Mouse (Mus musculus) megakaryocyte-erythroid progenitor cell, adult 5-6 weeks (primary cell): ENCODE measurements at regions not wholly inside any gene's neighbourhood (a gene's known extent, or its start where the extent isn't known, plus 50 kb on each side); places are given as distances from the start of the nearest gene placed in this dataset.

Source experiments
- ATAC-seq: replicated peaks from 2 replicates; pipeline ENCODE4 v1.8.0; 2016; ENCODE audit warnings: mild to moderate bottlenecking, inconsistent platforms; ENCODE audit not compliant: severe bottlenecking, poor library complexity, low FRiP score, low TSS enrichment

GRCm38 (mm10) chrX:11736481-11736880 is 408.9 kb downstream of the H2al1j start:
- no peak for ATAC-seq

GRCm38 (mm10) chrX:11739565-11739964 is 411.9 kb downstream of the H2al1j start:
- no peak for ATAC-seq

- no peak for ATAC-seq
Measured at GRCm38 (mm10) chrX:11745911-11746310, 414.2 kb downstream of the Bcor start.

GRCm38 (mm10) chrX:11747386-11748121 is 412.6 kb downstream of the Bcor start:
- ATAC-seq, result no peak

- no peak for ATAC-seq
Measured at GRCm38 (mm10) chrX:11748278-11748677, 411.9 kb downstream of the Bcor start.

- ATAC-seq, result no peak
Measured at GRCm38 (mm10) chrX:11752513-11752912, 407.6 kb downstream of the Bcor start.

GRCm38 (mm10) chrX:11752973-11753590 is 407.1 kb downstream of the Bcor start:
- ATAC-seq, result peak; percentile 63

GRCm38 (mm10) chrX:11755046-11755445 is 405.1 kb downstream of the Bcor start:
- ATAC-seq, result no peak

- no peak for ATAC-seq
Measured at GRCm38 (mm10) chrX:11763351-11764082, 396.6 kb downstream of the Bcor start.

GRCm38 (mm10) chrX:11776236-11776899 is 383.8 kb downstream of the Bcor start:
- ATAC-seq, result no peak

GRCm38 (mm10) chrX:11795010-11795409 is 365.1 kb downstream of the Bcor start:
- ATAC-seq, result no peak

- ATAC-seq, result no peak
Measured at GRCm38 (mm10) chrX:11797870-11798269, 362.3 kb downstream of the Bcor start.

GRCm38 (mm10) chrX:11798326-11798725 is 361.8 kb downstream of the Bcor start:
- no peak for ATAC-seq

GRCm38 (mm10) chrX:11800400-11800941 is 359.7 kb downstream of the Bcor start:
- no peak for ATAC-seq

GRCm38 (mm10) chrX:11801208-11801607 is 358.9 kb downstream of the Bcor start:
- no peak for ATAC-seq

- no peak for ATAC-seq
Measured at GRCm38 (mm10) chrX:11801621-11802020, 358.5 kb downstream of the Bcor start.

- peak; percentile 76 for ATAC-seq
Measured at GRCm38 (mm10) chrX:11802074-11802899, 357.9 kb downstream of the Bcor start.

GRCm38 (mm10) chrX:11803239-11803638 is 356.9 kb downstream of the Bcor start:
- no peak for ATAC-seq

- no peak for ATAC-seq
Measured at GRCm38 (mm10) chrX:11806896-11807252, 353.3 kb downstream of the Bcor start.
